Mouse (Mus musculus) embryo, embryonic 10.5 days (tissue): ENCODE data around the gene A030005K14Rik.

ENCODE experiments used
- DNase-seq: peaks from one replicate; pipeline ENCODE4 v3.0.0-alpha.2; 2015; ENCODE audit warnings: low spot score

Gene A030005K14Rik

GRCm38 (mm10) chr1:83059278-83059677, at the start of gene A030005K14Rik:
TSS of gene A030005K14Rik (minus strand) at chr1:83059378.
- no peak for DNase-seq

GRCm38 (mm10) chr1:83107410-83107978, 48.3 kb upstream of the A030005K14Rik start:
- DNase-seq: no peak

- DNase-seq: no peak
Measured at GRCm38 (mm10) chr1:83105464-83105863, 46.3 kb upstream of the A030005K14Rik start.

- DNase-seq: peak; percentile 7
Measured at GRCm38 (mm10) chr1:83101891-83102290, 42.7 kb upstream of the A030005K14Rik start.

- DNase-seq: no peak
Measured at GRCm38 (mm10) chr1:83099580-83100137, 40.5 kb upstream of the A030005K14Rik start.

- no peak for DNase-seq
Measured at GRCm38 (mm10) chr1:83099160-83099559, 40.0 kb upstream of the A030005K14Rik start.

GRCm38 (mm10) chr1:83096935-83097334, 37.8 kb upstream of the A030005K14Rik start:
- no peak for DNase-seq

- no peak for DNase-seq
Measured at GRCm38 (mm10) chr1:83091268-83091667, 32.1 kb upstream of the A030005K14Rik start.

GRCm38 (mm10) chr1:83084790-83085189, 25.6 kb upstream of the A030005K14Rik start:
- DNase-seq: no peak

- no peak for DNase-seq
Measured at GRCm38 (mm10) chr1:83077016-83077415, 17.8 kb upstream of the A030005K14Rik start.

- DNase-seq: peak; percentile 87
Measured at GRCm38 (mm10) chr1:83076190-83076917, 17.2 kb upstream of the A030005K14Rik start.

GRCm38 (mm10) chr1:83075526-83076189, 16.5 kb upstream of the A030005K14Rik start:
- no peak for DNase-seq

- DNase-seq: no peak
Measured at GRCm38 (mm10) chr1:83067205-83067604, 8.0 kb upstream of the A030005K14Rik start.

- no peak for DNase-seq
Measured at GRCm38 (mm10) chr1:83066577-83066976, 7.4 kb upstream of the A030005K14Rik start.

- peak; percentile 77 for DNase-seq
Measured at GRCm38 (mm10) chr1:83064851-83065250, 5.7 kb upstream of the A030005K14Rik start.

GRCm38 (mm10) chr1:83060643-83061042, 1.5 kb upstream of the A030005K14Rik start, which contains the start of gene Krtap28-13:
TSS of gene Krtap28-13 (plus strand) at chr1:83060930.
- no peak for DNase-seq

- DNase-seq: peak; percentile 16
Measured at GRCm38 (mm10) chr1:83058481-83058880, 697 bp downstream of the A030005K14Rik start.

- DNase-seq: no peak
Measured at GRCm38 (mm10) chr1:83044882-83045427, 14.2 kb downstream of the A030005K14Rik start, which contains the start of gene Gm47969. TSS of gene Gm47969 (plus strand) at chr1:83044932.

- DNase-seq: no peak
Measured at GRCm38 (mm10) chr1:83042380-83042779, 16.8 kb downstream of the A030005K14Rik start, which contains the start of gene Krtap28-10. TSS of gene Krtap28-10 (minus strand) at chr1:83042480.

GRCm38 (mm10) chr1:83039080-83039479, 20.1 kb downstream of the A030005K14Rik start:
- no peak for DNase-seq

- DNase-seq: peak; percentile 71
Measured at GRCm38 (mm10) chr1:83038109-83038672, 21.0 kb downstream of the A030005K14Rik start, which contains the start of gene Slc19a3. TSS of gene Slc19a3 (minus strand) at chr1:83038448.
